Mouse (Mus musculus) stomach, postnatal 0 days (tissue): Measurements from ENCODE around the gene Ascc1. TPM values are rescaled to one million over a fixed set of nuclear protein-coding genes. Genes with fewer than 3 reads are reported as not detected.

Experiments used
- ATAC-seq: fragments of 200-750 bp; cut with Nextera tagmentation; 2 replicates; pipeline ENCODE4 v1.8.0; 2017; ENCODE audit not compliant: low FRiP score, low TSS enrichment
- DNase-seq: peaks from one replicate; pipeline ENCODE4 v3.0.0-alpha.2; 2016; ENCODE audit warnings: low spot score
- H3K27ac ChIP-seq: fragments of 300-500 bp; sonication (generic); replicated peaks from 2 replicates; pipeline ENCODE4 v1.5.1; 2014; ENCODE audit warnings: mild to moderate bottlenecking, control low read depth
- H3K27me3 ChIP-seq: fragments of 300-500 bp; sonication (generic); 2 replicates; pipeline ENCODE4 v1.6.1; 2014; ENCODE audit warnings: low read length; ENCODE audit not compliant: control insufficient read depth, insufficient read depth
- H3K36me3 ChIP-seq: fragments of 300-500 bp; sonication (generic); 2 replicates; pipeline ENCODE4 v1.6.1; 2014; ENCODE audit warnings: low read length, mixed read lengths; ENCODE audit not compliant: control insufficient read depth, insufficient read depth
- H3K4me1 ChIP-seq: fragments of 300-500 bp; sonication (generic); replicated peaks from 2 replicates; pipeline ENCODE4 v1.6.1; 2014; ENCODE audit warnings: antibody characterized with exemption; ENCODE audit not compliant: control insufficient read depth, insufficient read depth
- H3K4me2 ChIP-seq: fragments of 300-500 bp; sonication (generic); replicated peaks from 2 replicates; pipeline ENCODE4 v1.6.1; 2014; ENCODE audit warnings: low read depth, mild to moderate bottlenecking, control low read depth, moderate library complexity
- H3K4me3 ChIP-seq: fragments of 300-500 bp; sonication (generic); 2 replicates; pipeline ENCODE4 v1.5.1; 2014; ENCODE audit warnings: low read depth, low read length, control low read depth
- H3K9ac ChIP-seq: fragments of 300-500 bp; sonication (generic); 2 replicates; pipeline ENCODE4 v1.6.1; 2014; ENCODE audit warnings: mild to moderate bottlenecking, low read length, control low read depth, mixed read lengths
- H3K9me3 ChIP-seq: fragments of 300-500 bp; sonication (generic); 2 replicates; pipeline ENCODE4 v1.6.1; 2016; ENCODE audit warnings: low read length; ENCODE audit not compliant: control insufficient read depth
- CTCF ChIP-seq: IDR thresholded peaks from 2 replicates; pipeline ENCODE4 v1.5.1; 2016; ENCODE audit warnings: antibody characterized with exemption, low read depth, mild to moderate bottlenecking, moderate library complexity
- EP300 ChIP-seq: optimal IDR thresholded peaks from 2 replicates; pipeline ENCODE3; 2016; ENCODE audit warnings: antibody characterized with exemption
- WGBS: fragments of 180-500 bp; shearing (Covaris S2); extraction: QIAGEN DNeasy Blood & Tissue Kit; methylation state at CpG from one replicate; pipeline ENCODE4 v1.1.7; 2014; 5-methylcytosine and 5-hydroxymethylcytosine counted together
- polyA plus RNA-seq: library from polyadenylated mRNA; unstranded; fragments of >200 nt; fragmentation: Nextera tagmentation; extraction: Ambion mirVana; gene quantifications from 2 replicates; pipeline ENCODE4 v1.2.1, GENCODE M21; 2015

The Ascc1 gene
- polyA plus RNA-seq, 1 experiment from 2014 or later = 29.0 TPM

DNA sequence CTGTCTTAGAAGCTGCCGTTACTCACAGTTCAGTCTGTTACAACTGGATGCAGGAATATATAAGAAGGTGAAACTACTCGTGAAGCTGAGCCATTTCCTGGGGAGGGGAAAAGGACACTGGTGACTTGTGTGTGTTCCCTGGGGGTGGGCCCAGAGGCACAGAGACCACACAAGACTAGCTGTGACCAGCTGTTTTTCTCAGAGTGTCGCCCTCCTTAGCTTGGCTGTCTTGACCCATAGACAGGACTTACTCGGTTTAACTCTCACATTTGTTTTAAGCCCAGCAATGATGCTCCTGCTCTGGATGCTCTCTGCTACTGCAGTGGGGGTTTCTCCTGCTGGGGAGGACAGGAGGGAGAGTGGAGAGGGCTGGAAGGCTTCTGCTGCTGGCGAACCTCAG is 30.5 kb downstream of the Ascc1 start:
- TF ChIP-seq CTCF (no peak), EP300 (no peak)
- Histone ChIP-seq H3K9ac (no peak overlapping the region), H3K4me1 (no peaks in the 10 kb centered on the region), H3K9me3 (no peaks in the 10 kb centered on the region), H3K4me3 (no peak overlapping the region), H3K27ac (no peak overlapping the region), H3K36me3 (no peaks in the 10 kb centered on the region), H3K27me3 (no peaks in the 10 kb centered on the region), H3K4me2 (no peak overlapping the region)
- no peak for DNase-seq
- no peak for ATAC-seq
- WGBS = 42% methylated on average over 4 of the region's 5 CpGs

DNA sequence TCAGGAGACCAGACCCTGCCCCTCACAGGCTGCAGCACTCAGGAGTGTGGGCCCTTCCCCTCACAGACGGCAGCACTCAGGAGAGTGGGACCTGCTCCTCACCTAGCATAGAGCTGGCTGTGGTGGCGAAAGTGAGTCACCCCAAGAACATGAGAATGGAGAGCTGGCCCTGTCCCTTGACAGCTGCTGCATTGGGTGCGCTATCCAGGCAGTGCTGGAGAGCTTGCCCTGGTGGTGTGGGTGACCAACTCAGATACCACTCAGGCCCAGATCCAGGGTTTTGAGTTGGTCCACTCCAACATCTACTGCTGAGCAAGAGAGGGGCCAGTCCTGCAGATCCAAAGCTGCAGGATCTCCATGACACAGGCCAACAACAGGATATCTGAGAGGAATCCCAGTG is 32.0 kb downstream of the Ascc1 start:
- no peak overlapping the region for H3K27ac ChIP-seq
- 82% methylated on average over 3 of the region's 3 CpGs for WGBS
- no peak for ATAC-seq

DNA sequence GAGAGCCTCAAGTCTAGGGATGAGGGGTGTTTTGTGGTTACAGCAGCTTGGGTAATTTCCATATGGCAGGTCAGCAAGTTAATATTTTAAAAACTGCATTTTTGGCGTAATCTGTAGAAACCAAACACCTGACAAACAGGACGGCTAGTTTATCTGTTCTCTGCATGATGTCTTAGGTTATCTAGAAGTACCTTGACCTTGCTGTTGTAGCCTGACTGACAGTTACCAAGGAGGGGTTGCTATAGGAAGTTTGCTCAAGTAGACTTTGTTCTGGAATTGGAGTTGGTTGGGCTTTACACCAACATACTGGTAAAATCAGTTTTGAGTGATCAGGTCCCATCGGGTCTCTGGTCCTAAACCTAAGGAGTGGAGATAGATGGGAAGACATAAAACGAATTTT is 33.1 kb downstream of the Ascc1 start:
- no peak overlapping the region for H3K4me2 ChIP-seq
- H3K27ac ChIP-seq = no peak overlapping the region
- H3K9ac ChIP-seq = no peak overlapping the region
- DNase-seq (no peak), ATAC-seq (no peak)
- H3K4me3 ChIP-seq = no peak overlapping the region
- 59% methylated on average over 4 of the region's 4 CpGs for WGBS
- H3K9me3 ChIP-seq = no peaks in the 10 kb centered on the region
- no peaks in the 10 kb centered on the region for H3K4me1 ChIP-seq
- H3K27me3 ChIP-seq = no peaks in the 10 kb centered on the region
- TF ChIP-seq EP300 (no peak), CTCF (no peak)
- no peaks in the 10 kb centered on the region for H3K36me3 ChIP-seq

More for the DNA sequence above, 32.0 kb downstream of the Ascc1 start:
- H3K4me1 ChIP-seq = no peaks in the 10 kb centered on the region
- H3K9me3 ChIP-seq = no peaks in the 10 kb centered on the region
- H3K36me3 ChIP-seq = no peaks in the 10 kb centered on the region
- TF ChIP-seq CTCF (no peak), EP300 (no peak)
- DNase-seq = no peak
- no peak overlapping the region for H3K4me3 ChIP-seq
- no peaks in the 10 kb centered on the region for H3K27me3 ChIP-seq
- no peak overlapping the region for H3K9ac ChIP-seq
- H3K4me2 ChIP-seq = no peak overlapping the region

DNA sequence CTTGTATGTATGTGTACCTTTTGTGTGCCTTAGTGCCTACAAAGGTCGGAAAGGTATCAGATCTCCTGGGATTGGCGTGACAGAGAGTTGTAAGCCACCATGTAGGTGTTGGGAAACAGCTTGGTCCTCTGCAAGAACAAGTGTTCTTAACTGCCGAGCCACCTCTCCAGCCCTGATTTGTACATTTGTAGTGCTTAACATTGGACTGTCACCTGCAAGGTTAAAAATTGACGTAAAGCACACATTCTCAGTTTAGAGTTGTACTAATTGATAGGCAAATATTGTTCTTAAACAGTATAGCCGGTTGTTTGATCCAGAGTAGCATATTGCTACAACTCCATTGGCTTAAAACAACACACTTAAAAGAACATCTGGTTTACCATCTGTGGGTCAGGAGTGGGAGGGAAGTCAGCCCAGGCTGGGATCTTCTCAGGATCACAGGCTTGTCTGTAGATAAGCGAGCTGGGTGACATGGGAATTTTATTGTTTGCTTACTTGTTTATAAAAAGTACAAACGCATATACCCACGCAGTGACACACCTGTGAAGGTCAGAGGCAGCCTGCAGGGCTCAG is 39.8 kb downstream of the Ascc1 start:
- ATAC-seq (peak; percentile 76), DNase-seq (peak; percentile 29)
- no peaks in the 10 kb centered on the region for H3K4me1 ChIP-seq
- no peaks in the 10 kb centered on the region for H3K36me3 ChIP-seq
- WGBS = 58% methylated on average over 8 of the region's 8 CpGs
- TF ChIP-seq CTCF (no peak), EP300 (no peak)
- no peaks in the 10 kb centered on the region for H3K9me3 ChIP-seq
- no peak overlapping the region for H3K9ac ChIP-seq
- no peak overlapping the region for H3K4me3 ChIP-seq
- H3K4me2 ChIP-seq = no peak overlapping the region
- no peaks in the 10 kb centered on the region for H3K27me3 ChIP-seq
- H3K27ac ChIP-seq = 0 out of 2 replicates have a peak overlapping the region, but pooled peaks have one; percentile 24

DNA sequence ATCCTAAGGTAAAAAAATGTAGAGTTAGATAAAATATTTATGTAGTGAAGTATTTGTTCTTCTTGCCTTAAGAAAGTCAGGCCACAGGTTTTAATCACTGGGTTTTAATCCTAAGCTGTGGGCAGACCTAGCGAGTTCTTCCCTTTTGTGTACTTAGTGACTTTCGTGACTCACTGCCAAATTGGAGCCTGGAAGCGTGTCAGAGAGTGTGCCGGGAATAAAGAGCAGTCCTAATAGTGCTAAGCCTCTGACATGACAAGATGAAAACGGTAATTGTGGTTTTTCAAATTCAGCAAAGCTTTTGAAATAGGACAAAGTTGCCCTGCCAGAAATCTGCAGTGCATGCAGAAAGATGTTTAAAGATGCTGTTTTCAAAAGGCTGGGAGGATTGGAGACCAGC is 44.1 kb downstream of the Ascc1 start:
- ATAC-seq = peak; percentile 77

DNA sequence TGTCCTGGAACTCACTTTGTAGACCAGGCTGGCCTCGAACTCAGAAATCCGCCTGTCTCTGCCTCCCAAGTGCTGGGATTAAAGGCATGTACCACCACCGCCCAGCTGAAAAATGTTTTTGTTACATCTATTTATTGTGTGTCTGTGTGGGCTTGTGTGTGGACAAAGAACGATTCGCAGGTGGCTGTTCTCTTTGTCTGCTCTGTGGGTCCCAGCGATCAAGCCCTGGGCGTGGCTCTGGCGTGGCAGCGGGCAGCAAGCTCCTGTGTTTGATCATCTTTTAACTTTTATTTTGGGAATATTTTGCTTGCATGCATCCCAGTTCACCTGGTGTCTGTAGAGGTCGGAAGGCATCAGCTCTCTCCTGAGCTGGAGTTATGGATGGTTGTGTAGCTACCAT is 48.0 kb downstream of the Ascc1 start:
- Histone ChIP-seq H3K4me3 (no peak overlapping the region), H3K9me3 (no peaks in the 10 kb centered on the region), H3K4me1 (no peaks in the 10 kb centered on the region), H3K9ac (no peak overlapping the region), H3K27ac (no peak overlapping the region), H3K27me3 (no peaks in the 10 kb centered on the region), H3K4me2 (no peak overlapping the region), H3K36me3 (peaks cover 5% of the 10 kb centered on the region; the same call in 1 of the 2 replicates)
- DNase-seq = no peak
- TF ChIP-seq EP300 = no peak
- no peak for TF ChIP-seq CTCF
- no peak for ATAC-seq
- 91% methylated on average over 10 of the region's 10 CpGs for WGBS

More for the DNA sequence above, 44.1 kb downstream of the Ascc1 start:
- H3K4me1 ChIP-seq = no peaks in the 10 kb centered on the region
- TF ChIP-seq CTCF (no peak), EP300 (peak; percentile 22)
- no peaks in the 10 kb centered on the region for H3K27me3 ChIP-seq
- no peak overlapping the region for H3K4me3 ChIP-seq
- H3K9me3 ChIP-seq = no peaks in the 10 kb centered on the region
- no peak overlapping the region for H3K9ac ChIP-seq
- no peak overlapping the region for H3K27ac ChIP-seq
- peaks cover 5% of the 10 kb centered on the region; the same call in 1 of the 2 replicates for H3K36me3 ChIP-seq
- 19% methylated on average over 5 of the region's 5 CpGs for WGBS
- H3K4me2 ChIP-seq = no peak overlapping the region
- peak; percentile 39 for DNase-seq
